Mouse (Mus musculus) heart, adult 2 months (tissue): ENCODE data around the gene Car15.

Experiments used
- CTCF ChIP-seq: fragments of 200-600 bp; IDR thresholded peaks from 2 replicates; pipeline ENCODE4 v1.8.1; 2022; ENCODE audit warnings: antibody characterized with exemption, mild to moderate bottlenecking, moderate library complexity
- EP300 ChIP-seq: fragments of 200-500 bp; IDR thresholded peaks from 2 replicates; pipeline ENCODE4 v1.6.1; 2011; ENCODE audit warnings: low read depth, low read length, control low read depth; ENCODE audit not compliant: insufficient read depth
- POLR2A ChIP-seq: fragments of 200-500 bp; IDR thresholded peaks from 2 replicates; pipeline ENCODE4 v1.6.1; 2011; ENCODE audit warnings: mild to moderate bottlenecking, low read depth, low read length, control low read depth; ENCODE audit not compliant: insufficient read depth

- no peak for TF ChIP-seq CTCF
- TF ChIP-seq POLR2A, result no peak
- TF ChIP-seq EP300, result no peak
These were observed 41.6 kb downstream of the Car15 start for GRCm38 (mm10) chr16:17796519-17796918.
